ENCODE assay signal across 8 mouse cellular contexts in genomic region chr7:30552102-30553020, GRCm38 (mm10). TPM values are rescaled to one million over a fixed set of nuclear protein-coding genes. Genes with fewer than 3 reads are reported as not detected.
DNase-seq lines count a peak whose midpoint lies in the region; ATAC-seq and TF ChIP-seq lines count a peak whose summit lies in the region.

TSS of gene Hspb6 (plus strand) at chr7:30552178.
TSS of gene Proser3 (minus strand) at chr7:30552299.

- CTCF ChIA-PET in Patski (lab: Charles Lee), result interaction anchor here (0.8 to 1.8 kb wide), 4 partner anchors 16 to 61 kb away, joined by 3 to 6 read pairs (median 6); no protein-coding TSS in a partner anchor

- peak; percentile 97 for ATAC-seq in Patski
- peak; percentile 95 for ATAC-seq in hindbrain, embryonic 13.5 days (ENCODE audit: low FRiP score)

- H3K4me1 ChIP-seq in hindbrain, embryonic 13.5 days (replicated peaks), result peaks cover 19% of the 10 kb centered on the region

- DNase-seq in Patski (ENCODE audit: low read depth, low spot score), result peak; percentile 94
- peak; percentile 98 to 99 for DNase-seq in cerebellum, postnatal 14 days
- DNase-seq in frontal cortex, postnatal 14 days (ENCODE audit: low spot score in 2 of 2), result peak; percentile 93 to 95
- peak; percentile 83 to 92 for DNase-seq in layer of hippocampus, postnatal 25 days (ENCODE audit: extremely low spot score in 1 of 2, low spot score in 1 of 2)
- DNase-seq in lung, postnatal 25 days (ENCODE audit: low spot score), result peak; percentile 98
- DNase-seq in retina, embryonic 14.5 days (ENCODE audit: low spot score), result peak; percentile 99
- DNase-seq in thymus, postnatal 4 days, result peak; percentile 97

- peaks cover 42% of the 10 kb centered on the region for H3K36me3 ChIP-seq in hindbrain, embryonic 13.5 days

- in situ Hi-C loops in Patski (cut with MboI; ENCODE audit: low pct_unique_long_range_greater_than_20kb), result loop anchor here (10.0 kb wide), 1 partner anchor 1728 kb away; the partner anchor contains the start of gene Ech1

- H3K9me3 ChIP-seq in hindbrain, embryonic 13.5 days, result no peaks in the 10 kb centered on the region

- H3K9ac ChIP-seq in hindbrain, embryonic 13.5 days, result peak within 1 kb of the TSS; percentile 72

- H3K4me3 ChIP-seq in hindbrain, embryonic 13.5 days, result peak within 1 kb of the TSS; percentile 59

- H3K4me2 ChIP-seq in hindbrain, embryonic 13.5 days, result peak within 1 kb of the TSS; percentile 88

- TF ChIP-seq CTCF in Patski (IDR thresholded peaks at IDR 0.05), result no peak

- POLR2A ChIA-PET in Patski (lab: Charles Lee), result interaction anchor here (0.7 to 1.0 kb wide), 3 partner anchors 10 to 33 kb away, joined by 3 read pairs; partner anchors contain the start of genes Gm49396 and U2af1l4

- H3K27me3 ChIP-seq in Patski, result no peaks in the 10 kb centered on the region
- H3K27me3 ChIP-seq in hindbrain, embryonic 13.5 days, result peaks cover 11% of the 10 kb centered on the region; the same call in 1 of the 2 replicates

- H3K27ac ChIP-seq in hindbrain, embryonic 13.5 days, result peak within 1 kb of the TSS; percentile 93

- under 1% methylated on average over 44 of the region's 44 CpGs for WGBS in hindbrain, embryonic 13.5 days

RNA-seq across cellular contexts. Expression of gene Hspb6, which starts in this region (rescaled TPM):
- polyA plus RNA-seq in Patski (2021), result 29.8 TPM
- 7.8 and 7.9 TPM in 2 replicates for polyA plus RNA-seq in hindbrain, embryonic 13.5 days (2015; fragmentation: Nextera tagmentation; extraction: Ambion mirVana)
- 1 to 10 TPM; 3.4 to 4.3 TPM for total RNA-seq in layer of hippocampus, postnatal 25 days (2021)

RNA-seq across cellular contexts. Expression of gene Proser3, which starts in this region (rescaled TPM):
- polyA plus RNA-seq in Patski (2021), result 19.5 TPM
- 8.1 and 8.4 TPM in 2 replicates for polyA plus RNA-seq in hindbrain, embryonic 13.5 days (2015; fragmentation: Nextera tagmentation; extraction: Ambion mirVana)
- 1 to 10 TPM; 3.5 to 3.6 TPM for total RNA-seq in layer of hippocampus, postnatal 25 days (2021)

Comparison
In these comparisons a context has a peak if more than half of its experiments do, and no peak if none do; other contexts are left out.
1. Peak in every context shown above with its lines: DNase-seq, ATAC-seq, H3K4me3 ChIP-seq and H3K27ac ChIP-seq.